Mouse (Mus musculus) myocyte (in vitro differentiated cells): ENCODE measurements at regions not wholly inside any gene's neighbourhood (a gene's known extent, or its start where the extent isn't known, plus 50 kb on each side); places are given as distances from the start of the nearest gene placed in this dataset.
A peak's percentile ranks its signal among the peaks of the same experiment; 100 is the strongest.

Experiments used
- H3K27me3 ChIP-seq: one replicate; pipeline ENCODE4 v1.6.1; 2011; ENCODE audit not compliant: control insufficient read depth, insufficient read depth, insufficient read length
- H3K36me3 ChIP-seq: one replicate; pipeline ENCODE4 v1.6.1; 2011; ENCODE audit not compliant: control insufficient read depth, insufficient read depth
- H3K4me2 ChIP-seq: one replicate; pipeline ENCODE4 v1.6.1; 2011; ENCODE audit warnings: low read depth, control low read depth
- H3K4me3 ChIP-seq: one replicate; pipeline ENCODE4 v1.5.1; 2011; ENCODE audit warnings: mild to moderate bottlenecking, control low read depth, moderate library complexity
- H3K79me2 ChIP-seq: one replicate; pipeline ENCODE4 v1.6.1; 2011; ENCODE audit not compliant: control insufficient read depth, insufficient read depth
- H3ac ChIP-seq: one replicate; pipeline ENCODE4 v1.6.1; 2011; ENCODE audit not compliant: control insufficient read depth, insufficient read length
- CEBPB ChIP-seq: IDR thresholded peaks from 2 replicates; pipeline ENCODE4 v1.6.1; 2011; ENCODE audit warnings: mild to moderate bottlenecking, moderate library complexity; ENCODE audit not compliant: poor library complexity, insufficient read depth, severe bottlenecking
- E2F4 ChIP-seq: IDR thresholded peaks from one replicate; pipeline ENCODE4 v1.6.1; 2011; ENCODE audit warnings: mild to moderate bottlenecking, control low read depth, moderate library complexity; ENCODE audit not compliant: insufficient read depth
- MAX ChIP-seq: IDR thresholded peaks from one replicate; pipeline ENCODE4 v1.6.1; 2011; ENCODE audit warnings: low read depth, mild to moderate bottlenecking, control low read depth
- MYOD1 ChIP-seq, 3 experiments: IDR thresholded peaks; one replicate each; pipeline ENCODE4 v1.6.1; 2011; ENCODE audit warnings: control low read depth in 2 of 3, low read depth in 2 of 3, mild to moderate bottlenecking in 2 of 3, moderate library complexity in 1 of 3; ENCODE audit not compliant: insufficient read length in 2 of 3, control insufficient read depth in 1 of 3
- MYOG ChIP-seq, 3 experiments: IDR thresholded peaks; one replicate each; pipeline ENCODE4 v1.6.1; 2011; ENCODE audit warnings: control low read depth in 2 of 3, low read depth in 2 of 3, mild to moderate bottlenecking in 2 of 3; ENCODE audit not compliant: insufficient read length in 2 of 3, control insufficient read depth in 1 of 3, insufficient read depth in 1 of 3
- POLR2A ChIP-seq: IDR thresholded peaks from one replicate; pipeline ENCODE4 v1.6.1; 2011; ENCODE audit warnings: low read depth, mild to moderate bottlenecking, control low read depth, moderate library complexity; ENCODE audit not compliant: insufficient read length
- POLR2AphosphoS2 ChIP-seq: IDR thresholded peaks from one replicate; pipeline ENCODE4 v1.6.1; 2011; ENCODE audit warnings: low read depth, control low read depth; ENCODE audit not compliant: insufficient read length
- REST ChIP-seq: IDR thresholded peaks from one replicate; pipeline ENCODE4 v1.6.1; 2011; ENCODE audit warnings: mild to moderate bottlenecking, control low read depth, moderate library complexity; ENCODE audit not compliant: insufficient read depth, insufficient read length
- SRF ChIP-seq: IDR thresholded peaks from one replicate; pipeline ENCODE4 v1.6.1; 2011; ENCODE audit warnings: low read depth; ENCODE audit not compliant: control insufficient read depth, insufficient read length
- TCF12 ChIP-seq: IDR thresholded peaks from one replicate; pipeline ENCODE4 v1.6.1; 2011; ENCODE audit warnings: mild to moderate bottlenecking, control low read depth; ENCODE audit not compliant: poor library complexity, insufficient read depth, severe bottlenecking
- TCF3 ChIP-seq: IDR thresholded peaks from one replicate; pipeline ENCODE4 v1.6.1; 2011; ENCODE audit warnings: low read depth, control low read depth; ENCODE audit not compliant: insufficient read length
- USF1 ChIP-seq: IDR thresholded peaks from one replicate; pipeline ENCODE4 v1.6.1; 2011; ENCODE audit warnings: low read depth, mild to moderate bottlenecking, control low read depth, moderate library complexity

- H3K27me3 ChIP-seq = no peaks in the 10 kb centered on the region
- no peak overlapping the region for H3K4me3 ChIP-seq
- H3K4me2 ChIP-seq = no peak overlapping the region
- no peaks in the 10 kb centered on the region for H3K36me3 ChIP-seq
- TF ChIP-seq REST = no peak
- TF ChIP-seq CEBPB = no peak
- TF ChIP-seq POLR2AphosphoS2 = no peak
- no peak for TF ChIP-seq MYOD1 (IDR thresholded peaks at IDR 0.05; ENCODE audit: control insufficient read depth in 1 of 3, insufficient read length in 2 of 3, low read depth in 2 of 3)
- no peak for TF ChIP-seq TCF12
- no peak overlapping the region for H3ac ChIP-seq
- no peaks in the 10 kb centered on the region for H3K79me2 ChIP-seq
Measured at GRCm38 (mm10) chr19:32881443-32881842, 124.1 kb downstream of the Pten start.

GRCm38 (mm10) chr19:32884279-32884678 is 127.0 kb downstream of the Pten start:
- Histone ChIP-seq H3K4me3 (no peak overlapping the region), H3K4me2 (no peak overlapping the region), H3K36me3 (no peaks in the 10 kb centered on the region), H3K27me3 (no peaks in the 10 kb centered on the region), H3K79me2 (no peaks in the 10 kb centered on the region), H3ac (no peak overlapping the region)
- TF ChIP-seq TCF12 (no peak), CEBPB (no peak), SRF (no peak), REST (no peak), POLR2A (no peak), POLR2AphosphoS2 (no peak), TCF3 (no peak), MYOG (IDR thresholded peaks at IDR 0.05; ENCODE audit: control insufficient read depth in 1 of 3, insufficient read depth in 1 of 3, insufficient read length in 2 of 3, low read depth in 2 of 3) (no peak), MYOD1 (IDR thresholded peaks at IDR 0.05; ENCODE audit: control insufficient read depth in 1 of 3, insufficient read length in 2 of 3, low read depth in 2 of 3) (no peak), E2F4 (no peak), USF1 (no peak), MAX (no peak)

GRCm38 (mm10) chr19:32885481-32886131 is 128.3 kb downstream of the Pten start:
- no peaks in the 10 kb centered on the region for H3K79me2 ChIP-seq
- H3K4me2 ChIP-seq = peak overlapping the region; percentile 62
- TF ChIP-seq MYOD1 (IDR thresholded peaks at IDR 0.05; ENCODE audit: control insufficient read depth in 1 of 3, insufficient read length in 2 of 3, low read depth in 2 of 3) (no peak), REST (no peak), E2F4 (no peak), SRF (no peak), MYOG (IDR thresholded peaks at IDR 0.05; ENCODE audit: control insufficient read depth in 1 of 3, insufficient read depth in 1 of 3, insufficient read length in 2 of 3, low read depth in 2 of 3) (no peak), POLR2AphosphoS2 (no peak), TCF12 (no peak), POLR2A (no peak), TCF3 (no peak)
- no peak overlapping the region for H3K4me3 ChIP-seq
- H3ac ChIP-seq = no peak overlapping the region
- H3K36me3 ChIP-seq = no peaks in the 10 kb centered on the region
- H3K27me3 ChIP-seq = no peaks in the 10 kb centered on the region

- Histone ChIP-seq H3K27me3 (no peaks in the 10 kb centered on the region), H3K4me3 (no peak overlapping the region), H3K36me3 (no peaks in the 10 kb centered on the region), H3K79me2 (no peaks in the 10 kb centered on the region), H3K4me2 (no peak overlapping the region), H3ac (no peak overlapping the region)
- TF ChIP-seq SRF (no peak), REST (no peak), MYOG (IDR thresholded peaks at IDR 0.05; ENCODE audit: control insufficient read depth in 1 of 3, insufficient read depth in 1 of 3, insufficient read length in 2 of 3, low read depth in 2 of 3) (no peak), E2F4 (no peak), POLR2A (no peak), CEBPB (no peak), MYOD1 (IDR thresholded peaks at IDR 0.05; ENCODE audit: control insufficient read depth in 1 of 3, insufficient read length in 2 of 3, low read depth in 2 of 3) (no peak), USF1 (no peak), MAX (no peak), TCF12 (no peak), POLR2AphosphoS2 (no peak), TCF3 (no peak)
Measured at GRCm38 (mm10) chr19:32887190-32887589, 129.9 kb downstream of the Pten start.
